Mouse (Mus musculus) embryonic facial prominence, embryonic 14.5 days (tissue): Measurements from ENCODE around the gene 9230104L09Rik. TPM values are rescaled to one million over a fixed set of nuclear protein-coding genes. Genes with fewer than 3 reads are reported as not detected.

ENCODE experiments used
- ATAC-seq: fragments of 200-750 bp; cut with Nextera tagmentation; 2 replicates; pipeline ENCODE4 v1.8.0; 2017; ENCODE audit warnings: low read depth, moderate number of reproducible peaks, moderate TSS enrichment
- DNase-seq: peaks from one replicate; pipeline ENCODE4 v3.0.0-alpha.2; 2015; ENCODE audit warnings: low spot score
- H3K27ac ChIP-seq: fragments of 300-500 bp; sonication (generic); replicated peaks from 2 replicates; pipeline ENCODE4 v1.5.1; 2014; ENCODE audit warnings: low read depth, mild to moderate bottlenecking, low read length, moderate library complexity
- H3K27me3 ChIP-seq: fragments of 300-500 bp; sonication (generic); replicated peaks from 2 replicates; pipeline ENCODE4 v1.6.1; 2014; ENCODE audit warnings: low read length; ENCODE audit not compliant: control insufficient read depth, insufficient read depth
- H3K36me3 ChIP-seq: fragments of 300-500 bp; sonication (generic); 2 replicates; pipeline ENCODE4 v1.6.1; 2014; ENCODE audit warnings: low read length, mixed read lengths; ENCODE audit not compliant: control insufficient read depth, insufficient read depth
- H3K4me1 ChIP-seq: fragments of 300-500 bp; sonication (generic); 2 replicates; pipeline ENCODE4 v1.6.1; 2014; ENCODE audit warnings: antibody characterized with exemption, low read length; ENCODE audit not compliant: control insufficient read depth, insufficient read depth
- H3K4me2 ChIP-seq: fragments of 300-500 bp; sonication (generic); 2 replicates; pipeline ENCODE4 v1.6.1; 2014; ENCODE audit warnings: low read depth, mild to moderate bottlenecking, low read length, moderate library complexity, mixed read lengths
- H3K4me3 ChIP-seq: fragments of 300-500 bp; sonication (generic); 2 replicates; pipeline ENCODE4 v1.5.1; 2014; ENCODE audit warnings: low read depth, mild to moderate bottlenecking, low read length
- H3K9ac ChIP-seq: fragments of 300-500 bp; sonication (generic); 2 replicates; pipeline ENCODE4 v1.6.1; 2014; ENCODE audit warnings: low read depth, mild to moderate bottlenecking, low read length, moderate library complexity, mixed read lengths
- H3K9me3 ChIP-seq: fragments of 300-500 bp; sonication (generic); 2 replicates; pipeline ENCODE4 v1.6.1; 2016; ENCODE audit warnings: low read length; ENCODE audit not compliant: control insufficient read depth
- WGBS: fragments of 180-500 bp; shearing (Covaris S2); extraction: QIAGEN DNeasy Blood & Tissue Kit; methylation state at CpG from one replicate; pipeline ENCODE4 v1.1.7; 2014; 5-methylcytosine and 5-hydroxymethylcytosine counted together
- polyA plus RNA-seq: library from polyadenylated mRNA; unstranded; fragments of >200 nt; fragmentation: Nextera tagmentation; extraction: Ambion mirVana; gene quantifications from 2 replicates; pipeline ENCODE4 v1.2.1, GENCODE M21; 2014

9230104L09Rik gene
- polyA plus RNA-seq: not detected in 2 replicates

DNA sequence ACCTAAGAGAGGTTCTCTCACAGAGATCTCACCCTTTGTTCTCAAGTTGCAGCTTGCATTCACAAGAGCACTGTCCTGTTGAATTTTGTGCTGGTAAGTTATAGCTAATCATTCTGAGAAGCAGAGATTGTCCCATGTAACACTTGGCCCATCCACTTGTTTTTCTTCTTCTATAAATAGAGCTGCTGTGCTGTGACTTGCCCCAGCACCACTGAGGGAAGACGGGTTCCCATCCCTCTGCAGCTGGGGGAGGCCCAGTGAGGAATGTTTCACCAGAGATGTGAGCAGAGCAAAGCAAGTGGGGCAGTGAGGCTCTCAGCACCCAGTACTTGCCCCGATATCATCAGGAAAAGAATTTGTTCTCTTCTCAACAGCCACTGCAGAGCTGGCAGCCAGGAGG, at the start of gene 9230104L09Rik:
Gene 9230104L09Rik (minus strand): TSS at position 73 of the 400 bp plus-strand sequence.
- no peaks in the 10 kb centered on the region for H3K4me1 ChIP-seq
- H3K4me2 ChIP-seq: no peak within 1 kb of the TSS
- DNase-seq: no peak
- no peak within 1 kb of the TSS for H3K9ac ChIP-seq
- H3K36me3 ChIP-seq: no peaks in the 10 kb centered on the region
- H3K27ac ChIP-seq: no peak within 1 kb of the TSS
- no peaks in the 10 kb centered on the region for H3K27me3 ChIP-seq
- H3K4me3 ChIP-seq: no peak within 1 kb of the TSS
- WGBS: 36% methylated on average over 2 of the region's 2 CpGs
- no peaks in the 10 kb centered on the region for H3K9me3 ChIP-seq
- ATAC-seq: no peak

DNA sequence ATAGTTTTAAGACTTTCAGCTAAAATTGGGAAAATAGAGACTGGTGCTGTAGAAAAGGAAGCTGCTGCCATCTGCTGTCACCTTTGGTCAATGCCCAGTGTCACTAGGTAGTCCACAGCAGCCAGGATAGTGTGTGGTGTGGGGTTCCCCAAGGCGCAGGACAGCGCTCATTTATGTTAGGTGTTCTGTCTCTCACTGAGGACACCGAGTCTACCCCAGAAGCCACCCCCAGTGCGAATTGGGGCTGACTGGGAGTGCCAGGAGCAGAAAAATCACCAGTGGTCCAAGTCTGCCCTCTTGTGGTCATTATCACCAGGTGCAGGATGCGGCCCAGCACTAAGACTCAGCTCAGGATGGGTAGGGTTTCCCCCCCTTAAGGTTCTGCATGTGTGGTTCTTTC, 37.4 kb upstream of the 9230104L09Rik start:
- no peak overlapping the region for H3K4me2 ChIP-seq
- no peaks in the 10 kb centered on the region for H3K36me3 ChIP-seq
- no peaks in the 10 kb centered on the region for H3K9me3 ChIP-seq
- WGBS: 11% methylated on average over 5 of the region's 5 CpGs
- DNase-seq (peak; percentile 7), ATAC-seq (peak; percentile 50; the same call in 1 of the 2 replicates)
- H3K27ac ChIP-seq: no peak overlapping the region
- no peaks in the 10 kb centered on the region for H3K4me1 ChIP-seq
- no peaks in the 10 kb centered on the region for H3K27me3 ChIP-seq
- no peak overlapping the region for H3K4me3 ChIP-seq
- H3K9ac ChIP-seq: no peak overlapping the region

DNA sequence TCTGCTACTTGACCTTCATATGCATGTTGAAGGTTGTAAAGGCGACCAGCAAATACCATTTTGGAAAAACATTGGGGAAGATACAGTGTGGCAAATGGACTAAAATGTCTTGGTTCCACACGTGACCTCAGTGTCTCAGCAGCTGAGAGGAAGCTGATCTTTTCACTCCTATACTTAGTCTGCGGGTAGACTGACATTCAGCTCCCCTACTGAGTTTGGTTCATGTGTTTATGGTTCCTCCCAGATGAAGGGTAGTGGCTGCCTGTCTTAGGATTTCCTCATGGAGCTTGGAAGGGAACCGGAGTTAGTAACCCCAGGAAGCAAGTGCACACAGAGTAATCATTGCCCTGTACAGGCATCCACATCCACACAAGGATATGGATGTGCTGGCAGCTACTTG, 35.5 kb upstream of the 9230104L09Rik start:
- ATAC-seq: no peak
- WGBS: 54% methylated on average over 4 of the region's 4 CpGs
- no peak overlapping the region for H3K4me3 ChIP-seq

GRCm38 (mm10) chr2:148896219-148896618, 31.4 kb upstream of the 9230104L09Rik start:
- H3K36me3 ChIP-seq: no peaks in the 10 kb centered on the region
- 0 out of 2 replicates have a peak overlapping the region, but pooled peaks have one; percentile 6 for H3K27ac ChIP-seq
- ATAC-seq (peak; percentile 90), DNase-seq (peak; percentile 79)
- WGBS: 43% methylated on average over 1 of the region's 1 CpGs
- H3K27me3 ChIP-seq: no peaks in the 10 kb centered on the region
- no peaks in the 10 kb centered on the region for H3K4me1 ChIP-seq
- no peaks in the 10 kb centered on the region for H3K9me3 ChIP-seq
- H3K4me3 ChIP-seq: no peak overlapping the region
- H3K4me2 ChIP-seq: no peak overlapping the region
- no peak overlapping the region for H3K9ac ChIP-seq

More for the DNA sequence above, 35.5 kb upstream of the 9230104L09Rik start:
- Histone ChIP-seq H3K27ac (no peak overlapping the region), H3K4me2 (no peak overlapping the region), H3K4me1 (no peaks in the 10 kb centered on the region), H3K9me3 (no peaks in the 10 kb centered on the region), H3K36me3 (no peaks in the 10 kb centered on the region), H3K27me3 (no peaks in the 10 kb centered on the region), H3K9ac (no peak overlapping the region)
- DNase-seq: no peak

- H3K9ac ChIP-seq: no peak overlapping the region
- no peak overlapping the region for H3K4me3 ChIP-seq
- no peak overlapping the region for H3K27ac ChIP-seq
- no peaks in the 10 kb centered on the region for H3K27me3 ChIP-seq
- no peaks in the 10 kb centered on the region for H3K9me3 ChIP-seq
- no peaks in the 10 kb centered on the region for H3K36me3 ChIP-seq
- DNase-seq: no peak
- ATAC-seq: no peak
- 0 out of 2 replicates have a peak, but pooled peaks cover 4% of the 10 kb centered on the region for H3K4me1 ChIP-seq
- H3K4me2 ChIP-seq: no peak overlapping the region
Observed at GRCm38 (mm10) chr2:148893107-148893506, 28.3 kb upstream of the 9230104L09Rik start.

GRCm38 (mm10) chr2:148890021-148890851, 25.4 kb upstream of the 9230104L09Rik start:
- Histone ChIP-seq H3K4me1 (0 out of 2 replicates have a peak, but pooled peaks cover 4% of the 10 kb centered on the region), H3K4me3 (no peak overlapping the region), H3K4me2 (no peak overlapping the region), H3K9me3 (no peaks in the 10 kb centered on the region), H3K9ac (no peak overlapping the region), H3K36me3 (no peaks in the 10 kb centered on the region), H3K27ac (0 out of 2 replicates have a peak overlapping the region, but pooled peaks have one; percentile 2), H3K27me3 (no peaks in the 10 kb centered on the region)
- DNase-seq: peak; percentile 80
- 28% methylated on average over 5 of the region's 5 CpGs for whole genome bisulfite sequencing
- peak; percentile 78; the same call in 1 of the 2 replicates for ATAC-seq

GRCm38 (mm10) chr2:148889331-148890010, 24.6 kb upstream of the 9230104L09Rik start:
- Histone ChIP-seq H3K4me1 (0 out of 2 replicates have a peak, but pooled peaks cover 4% of the 10 kb centered on the region), H3K4me3 (no peak overlapping the region), H3K27me3 (no peaks in the 10 kb centered on the region), H3K27ac (peak overlapping the region; percentile 33; the same call in 1 of the 2 replicates), H3K9me3 (no peaks in the 10 kb centered on the region), H3K36me3 (no peaks in the 10 kb centered on the region), H3K4me2 (no peak overlapping the region), H3K9ac (no peak overlapping the region)
- WGBS: 36% methylated on average over 3 of the region's 3 CpGs
- DNase-seq (no peak), ATAC-seq (peak; percentile 41; the same call in 1 of the 2 replicates)

DNA sequence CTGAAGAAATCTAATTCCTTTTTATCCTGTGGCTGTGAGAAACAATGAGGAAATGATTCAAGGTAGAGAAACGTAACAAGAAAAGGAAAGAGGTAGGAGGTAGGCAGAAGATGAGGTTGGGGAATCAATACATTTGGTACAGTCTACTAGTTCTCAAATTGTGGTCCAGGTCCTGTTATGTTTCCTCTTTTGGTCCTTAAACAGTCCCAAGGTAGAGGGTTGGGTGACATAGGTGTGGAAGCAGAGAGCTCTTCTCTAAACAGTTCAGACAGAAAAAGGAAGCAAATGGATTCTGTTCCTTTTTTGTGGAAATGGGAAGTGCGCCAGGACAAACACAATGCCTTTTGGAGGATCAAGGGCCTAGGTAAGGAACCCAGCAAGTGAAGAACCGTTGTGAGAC, 24.0 kb upstream of the 9230104L09Rik start:
- DNase-seq: no peak
- Histone ChIP-seq H3K9me3 (no peaks in the 10 kb centered on the region), H3K27me3 (no peaks in the 10 kb centered on the region), H3K4me3 (no peak overlapping the region), H3K36me3 (no peaks in the 10 kb centered on the region), H3K4me1 (0 out of 2 replicates have a peak, but pooled peaks cover 4% of the 10 kb centered on the region), H3K4me2 (no peak overlapping the region), H3K9ac (no peak overlapping the region), H3K27ac (0 out of 2 replicates have a peak overlapping the region, but pooled peaks have one; percentile 33)
- WGBS: 71% methylated on average over 3 of the region's 3 CpGs
- ATAC-seq: no peak
